Mouse (Mus musculus): ENCODE data around the gene Ubxn1. TPM values are rescaled to one million over a fixed set of nuclear protein-coding genes. Genes with fewer than 3 reads are reported as not detected.

Gene Ubxn1
- total RNA-seq, 2 experiments from 2014 or later: 86.1 to 94.7 TPM

DNA sequence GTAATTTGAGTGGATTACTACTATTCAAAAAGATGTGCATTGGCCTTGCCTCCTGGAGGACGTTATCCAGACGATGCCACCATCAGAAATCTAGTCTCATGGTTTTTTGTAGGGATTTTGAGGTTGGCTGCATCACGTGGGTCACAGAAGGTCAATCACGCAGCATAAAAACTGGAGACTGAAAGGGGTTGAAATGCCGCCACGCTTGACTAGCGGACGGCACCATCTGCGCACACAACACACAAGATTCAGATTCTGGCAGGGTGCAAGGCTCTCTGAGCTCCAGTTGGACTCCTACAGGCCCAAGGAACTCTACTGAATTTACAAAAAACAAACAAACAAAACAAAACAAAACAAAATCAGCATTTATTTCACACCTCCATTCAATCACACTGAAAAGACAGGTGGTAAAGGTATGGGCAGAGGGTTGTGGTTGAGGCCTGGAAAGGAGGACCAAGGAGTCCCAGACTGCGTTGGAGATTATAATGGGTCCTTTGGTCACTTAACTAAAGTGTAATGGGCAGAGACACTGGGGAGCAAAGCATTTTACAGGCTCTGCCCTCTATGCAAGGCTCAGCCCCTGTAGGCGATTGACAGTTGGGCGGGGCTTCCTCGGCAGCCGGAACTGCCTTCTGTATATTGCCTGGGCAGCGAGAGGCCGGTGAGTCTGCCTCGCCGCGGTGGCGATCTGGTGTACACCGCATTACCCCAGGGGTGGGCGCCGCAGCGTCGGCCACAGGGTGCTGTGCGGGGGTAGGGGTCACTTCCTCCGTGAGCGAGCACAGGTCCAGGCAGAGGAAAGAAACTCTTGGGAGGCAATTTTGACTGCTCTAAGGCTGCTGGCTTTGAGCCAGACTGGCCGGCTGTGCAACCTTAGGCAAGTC, 31.1 kb upstream of the Ubxn1 start:
- intact Hi-C loops (cut with DNase I): loop anchor here (5.0 kb wide), 4 partner anchors 47 to 272 kb away; partner anchors contain the start of genes 1810009A15Rik, Gm49416 and Mta2

DNA sequence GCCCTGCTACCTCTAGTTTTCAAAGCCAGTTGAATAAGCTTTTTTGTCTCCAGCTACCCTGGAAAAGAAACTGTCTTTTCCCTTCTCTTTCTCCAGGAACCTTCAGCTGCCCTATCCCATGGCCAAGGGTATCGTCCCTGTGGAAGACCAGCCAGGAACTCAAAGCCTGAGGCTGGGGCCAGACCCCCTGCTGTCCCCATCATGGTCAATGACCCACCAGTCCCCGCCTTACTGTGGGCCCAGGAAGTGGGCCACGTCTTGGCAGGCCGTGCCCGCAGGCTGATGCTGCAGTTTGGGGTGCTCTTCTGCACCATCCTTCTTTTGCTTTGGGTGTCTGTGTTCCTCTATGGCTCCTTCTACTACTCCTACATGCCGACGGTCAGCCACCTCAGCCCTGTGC, 30.3 kb upstream of the Ubxn1 start:
- no peak for TF ChIP-seq CTCF (IDR thresholded peaks at IDR 0.05)
- intact Hi-C loops (cut with DNase I): loop anchor here (5.0 kb wide), 4 partner anchors 46 to 271 kb away; partner anchors contain the start of genes 1810009A15Rik, Gm49416 and Mta2
- DNase-seq (ENCODE audit: extremely low spot score in 1 of 2, low spot score in 2 of 2): no peak
- Histone ChIP-seq H3K4me3 (peak overlapping the region; percentile 82), H3K27ac (peak overlapping the region; percentile 98; the same call in 1 of the 2 replicates)

More for the DNA sequence above, 31.1 kb upstream of the Ubxn1 start:
- no peak; the same call in 1 of the 2 replicates for TF ChIP-seq CTCF (IDR thresholded peaks at IDR 0.05)
- Histone ChIP-seq H3K27ac (peak overlapping the region; percentile 98), H3K4me3 (peak overlapping the region; percentile 82)
- DNase-seq (ENCODE audit: extremely low spot score in 1 of 2, low spot score in 2 of 2): peak; percentile 74 to 77

DNA sequence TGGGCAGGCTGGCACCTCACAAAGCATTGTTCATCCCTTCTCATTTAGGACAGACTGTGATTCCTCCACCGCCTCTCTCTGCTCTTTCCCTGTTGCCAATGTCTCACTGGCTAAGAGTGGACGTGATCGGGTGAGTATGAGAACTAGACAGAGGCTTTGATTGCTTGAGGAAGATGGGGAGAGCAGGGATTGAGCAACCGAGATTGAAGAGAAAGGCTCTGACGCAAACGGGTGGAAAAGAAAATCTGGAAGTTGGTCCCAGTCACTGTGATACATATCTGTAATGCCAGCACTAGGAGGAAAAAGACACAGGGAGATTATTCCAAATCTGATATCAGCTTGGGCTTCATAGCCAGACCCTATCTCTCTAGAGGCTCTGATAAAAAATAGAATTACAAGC, 28.3 kb upstream of the Ubxn1 start:
- intact Hi-C loops (cut with DNase I): loop anchor here (5.0 kb wide), 4 partner anchors 44 to 269 kb away; partner anchors contain the start of genes 1810009A15Rik, Gm49416 and Mta2
- Histone ChIP-seq H3K4me3 (no peak overlapping the region), H3K27ac (no peak overlapping the region)
- TF ChIP-seq CTCF (IDR thresholded peaks at IDR 0.05): no peak
- no peak for DNase-seq (ENCODE audit: extremely low spot score in 1 of 2, low spot score in 2 of 2)

DNA sequence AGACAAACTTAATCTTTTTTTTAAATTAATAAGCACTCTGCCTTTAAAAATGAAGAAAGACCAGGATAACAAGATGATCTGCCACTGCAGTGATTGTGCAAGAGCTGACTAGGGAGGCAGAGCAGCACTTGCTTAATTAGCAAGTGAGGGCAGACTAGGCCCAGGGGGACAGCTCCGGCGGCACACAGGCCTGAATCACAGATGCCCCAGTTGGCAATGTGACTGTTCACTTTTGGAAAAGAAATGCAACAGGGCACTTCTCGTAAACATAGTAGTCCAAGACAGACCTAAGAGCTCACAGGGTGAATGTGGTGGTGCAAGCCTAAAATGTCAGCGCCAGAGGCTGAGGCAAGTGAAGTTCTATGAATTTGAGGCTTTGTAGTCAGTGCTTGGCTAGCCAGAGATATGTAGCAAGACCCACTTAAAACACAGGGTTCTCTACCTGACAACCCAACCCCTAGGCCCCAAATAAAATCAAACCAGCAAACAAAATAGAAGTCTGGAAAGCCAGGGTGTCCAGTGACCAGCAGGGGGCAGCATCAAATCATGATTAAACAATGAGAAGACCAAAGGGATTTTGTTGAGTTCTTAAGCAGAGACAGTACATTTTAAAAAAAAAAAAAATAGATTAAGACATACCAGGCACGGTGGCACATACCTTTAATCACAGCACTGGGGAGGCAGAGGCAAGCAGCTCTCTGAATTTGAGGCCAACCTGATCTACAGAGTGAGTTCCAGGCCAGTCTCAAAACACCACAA, 26.7 kb upstream of the Ubxn1 start:
- peak; percentile 60 to 81 for DNase-seq (ENCODE audit: extremely low spot score in 1 of 2, low spot score in 2 of 2)
- no peak overlapping the region for H3K27ac ChIP-seq
- intact Hi-C loops (cut with DNase I): loop anchor here (5.0 kb wide), 4 partner anchors 43 to 268 kb away; partner anchors contain the start of genes 1810009A15Rik, Gm49416 and Mta2
- peak; percentile 81 for TF ChIP-seq CTCF (IDR thresholded peaks at IDR 0.05)
- H3K4me3 ChIP-seq: no peak overlapping the region

DNA sequence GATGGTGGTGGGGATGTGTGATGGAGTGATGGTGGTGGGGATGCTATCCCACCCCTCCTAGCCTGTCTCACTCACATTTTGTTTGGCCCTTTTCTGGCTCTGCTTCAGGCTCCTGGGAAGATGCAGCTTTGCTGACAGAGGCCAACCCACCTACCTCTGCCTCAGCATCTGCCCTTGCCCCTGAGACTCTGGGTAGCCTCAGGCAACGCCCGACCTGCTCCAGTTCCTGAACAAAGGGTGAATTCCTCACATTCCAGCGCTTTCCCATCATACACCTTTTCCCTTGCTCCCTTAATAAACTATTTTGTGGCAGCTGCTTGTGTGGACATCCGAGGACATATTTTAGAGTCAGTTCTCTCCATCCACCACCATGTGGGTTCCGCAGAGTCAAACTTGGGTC, 22.9 kb upstream of the Ubxn1 start:
- Histone ChIP-seq H3K27ac (no peak overlapping the region), H3K4me3 (no peak overlapping the region)
- no peak for TF ChIP-seq CTCF (IDR thresholded peaks at IDR 0.05)
- intact Hi-C loops (cut with DNase I): no loop called here
- DNase-seq (ENCODE audit: extremely low spot score in 1 of 2, low spot score in 2 of 2): no peak

DNA sequence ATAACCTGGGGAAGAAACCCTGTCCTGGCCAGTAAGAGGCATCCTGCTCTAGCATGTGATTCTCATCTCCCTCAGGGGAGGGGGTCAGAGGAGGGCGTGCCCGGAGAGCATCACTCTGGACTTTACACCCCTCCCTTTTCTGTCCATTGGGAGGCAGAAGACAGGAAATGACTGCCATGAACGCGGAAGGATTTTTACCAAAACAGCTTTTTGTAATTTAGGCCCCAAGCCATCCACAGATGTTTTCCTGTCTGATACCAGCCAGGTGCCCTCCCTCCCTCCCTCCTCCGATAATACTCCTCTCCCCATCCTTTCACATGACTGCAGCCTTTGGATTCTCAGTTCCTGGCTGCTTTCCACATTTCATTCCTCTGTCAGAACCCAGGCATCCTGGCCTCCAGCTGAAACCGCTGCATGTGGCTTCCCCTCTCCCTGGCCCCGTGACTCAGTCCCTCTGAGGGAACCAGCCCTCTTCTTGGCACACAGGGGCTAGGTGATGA, 20.8 kb upstream of the Ubxn1 start, which contains the start of gene Lrrn4cl:
Gene Lrrn4cl, plus strand, starts transcription at position 367 of the 500 bp plus-strand sequence.
- no peak for DNase-seq (ENCODE audit: extremely low spot score in 1 of 2, low spot score in 2 of 2)
- peak within 1 kb of the TSS; percentile 26; the same call in 1 of the 2 replicates for H3K27ac ChIP-seq
- intact Hi-C loops (cut with DNase I): no loop called here
- no peak for TF ChIP-seq CTCF (IDR thresholded peaks at IDR 0.05)
- no peak within 1 kb of the TSS for H3K4me3 ChIP-seq

DNA sequence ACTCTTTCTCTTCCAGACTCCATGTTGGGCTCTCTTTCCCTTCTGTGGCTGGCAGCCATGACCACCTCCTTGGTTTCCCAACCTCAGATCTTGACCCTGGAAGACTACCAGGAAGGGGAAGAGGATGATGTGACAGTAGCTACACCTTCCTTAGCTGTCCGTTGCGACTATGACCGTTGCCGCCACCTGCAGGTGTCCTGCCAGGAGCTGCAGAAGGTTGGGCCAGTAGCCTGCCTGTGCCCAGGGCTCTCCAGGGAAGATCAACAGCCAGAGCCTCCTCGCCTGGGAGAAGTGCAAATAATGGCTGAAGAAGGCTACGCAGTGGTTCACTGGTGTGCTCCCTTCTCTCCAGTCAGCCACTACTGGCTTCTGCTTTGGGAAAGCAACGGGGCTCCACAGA, 19.7 kb upstream of the Ubxn1 start:
- TF ChIP-seq CTCF (IDR thresholded peaks at IDR 0.05): no peak
- Histone ChIP-seq H3K27ac (peak overlapping the region; percentile 75), H3K4me3 (no peak overlapping the region)
- intact Hi-C loops (cut with DNase I): no loop called here
- DNase-seq (ENCODE audit: extremely low spot score in 1 of 2, low spot score in 2 of 2): no peak

DNA sequence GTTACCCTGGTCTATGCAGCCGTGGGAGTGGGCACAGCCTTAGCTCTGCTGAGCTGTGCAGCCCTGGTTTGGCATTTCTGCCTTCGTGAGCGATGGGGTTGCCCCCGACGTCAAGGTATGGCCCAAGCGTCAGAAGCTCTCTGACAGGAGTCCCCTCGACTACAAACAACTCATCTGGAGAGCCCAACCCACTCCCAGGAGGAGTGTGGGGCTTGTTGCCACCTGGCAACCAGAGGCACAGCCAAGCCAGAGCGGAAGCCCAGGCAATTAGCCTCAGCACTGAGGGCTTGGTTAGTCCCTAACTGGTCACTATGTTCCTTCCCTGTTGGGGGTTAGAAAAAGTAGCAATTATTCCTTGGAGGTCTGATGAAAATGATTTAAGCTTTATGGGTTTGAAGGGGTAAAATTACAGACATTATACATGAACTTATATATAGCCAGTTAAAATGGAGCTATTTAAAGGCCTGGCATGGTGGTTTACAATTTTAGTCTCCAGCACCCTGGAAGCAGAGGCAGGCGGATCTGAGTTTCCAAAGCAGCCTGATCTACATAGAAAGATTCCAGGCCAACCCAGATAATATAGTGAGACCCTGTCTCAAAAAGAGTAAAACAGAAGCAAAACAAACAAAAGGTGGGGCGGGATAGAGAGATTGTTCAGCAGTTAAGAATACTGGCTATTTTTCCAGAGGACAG, 18.9 kb upstream of the Ubxn1 start:
- no peak for DNase-seq (ENCODE audit: extremely low spot score in 1 of 2, low spot score in 2 of 2)
- intact Hi-C loops (cut with DNase I): no loop called here
- H3K4me3 ChIP-seq: no peak overlapping the region
- peak overlapping the region; percentile 75 for H3K27ac ChIP-seq
- no peak for TF ChIP-seq CTCF (IDR thresholded peaks at IDR 0.05)

DNA sequence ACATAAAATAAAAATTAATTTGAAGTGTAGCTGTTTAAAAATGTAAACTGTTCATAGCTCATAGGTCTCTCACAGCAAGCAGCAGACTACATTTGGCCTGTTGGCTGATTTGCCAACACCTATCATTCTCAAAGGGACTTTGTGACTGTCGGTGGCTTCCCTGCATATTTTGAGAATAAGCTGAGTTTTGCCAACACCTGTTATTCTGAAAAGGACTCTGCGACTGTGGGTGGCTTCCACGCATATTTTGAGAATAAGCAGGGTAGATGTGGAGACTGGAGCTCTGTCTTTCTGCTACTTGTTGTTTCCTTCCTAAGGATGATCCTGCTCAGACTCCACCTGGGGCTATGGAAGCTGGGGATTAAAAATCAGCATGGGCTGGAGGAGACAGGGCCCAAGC, 18.2 kb upstream of the Ubxn1 start:
- H3K27ac ChIP-seq: peak overlapping the region; percentile 42; the same call in 1 of the 2 replicates
- H3K4me3 ChIP-seq: no peak overlapping the region
- intact Hi-C loops (cut with DNase I): no loop called here
- DNase-seq (ENCODE audit: extremely low spot score in 1 of 2, low spot score in 2 of 2): no peak
- TF ChIP-seq CTCF (IDR thresholded peaks at IDR 0.05): no peak

DNA sequence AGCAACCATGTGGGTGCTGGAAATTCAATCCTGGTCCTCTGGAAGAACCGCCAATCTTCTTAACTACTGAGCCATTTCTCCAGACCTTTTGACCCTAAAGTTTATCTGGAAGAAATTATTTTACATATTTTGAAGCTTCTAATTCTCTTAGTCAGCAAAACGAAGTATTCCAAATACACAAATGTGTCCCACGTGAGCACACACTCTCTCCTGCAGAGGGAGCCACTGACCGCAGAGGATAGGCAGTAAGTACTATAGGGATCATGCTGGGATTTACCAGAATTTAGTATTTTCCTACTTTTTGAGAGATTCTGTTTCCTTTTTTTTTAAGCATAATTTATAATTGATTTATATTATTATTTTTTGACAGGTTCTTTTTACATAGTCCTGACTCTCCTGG, 13.6 kb upstream of the Ubxn1 start:
- peak; percentile 73 for TF ChIP-seq CTCF (IDR thresholded peaks at IDR 0.05)
- Histone ChIP-seq H3K4me3 (no peak overlapping the region), H3K27ac (no peak overlapping the region)
- DNase-seq (ENCODE audit: extremely low spot score in 1 of 2, low spot score in 2 of 2): no peak
- intact Hi-C loops (cut with DNase I): loop anchor here (5.0 kb wide), 1 partner anchor 255 kb away; no protein-coding TSS in a partner anchor

DNA sequence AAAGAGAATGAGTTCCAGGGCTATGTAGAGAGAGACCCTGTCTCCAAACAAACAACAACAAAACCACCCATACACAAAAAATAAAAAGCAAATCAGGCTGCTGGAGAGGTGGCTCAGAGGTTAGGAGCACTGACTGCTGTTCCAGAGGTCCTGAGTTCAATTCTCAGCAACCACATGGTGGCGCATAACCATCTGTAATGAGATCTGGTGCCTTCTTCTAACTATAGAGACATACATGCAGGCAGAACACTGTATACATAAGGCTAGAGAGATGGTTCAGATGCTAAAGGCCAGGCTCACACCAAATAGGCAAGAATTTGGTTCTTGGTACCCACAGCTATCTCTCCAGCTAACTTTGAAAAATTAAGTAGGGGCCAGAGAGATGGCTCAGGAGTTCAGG, 12.3 kb upstream of the Ubxn1 start:
- no peak for DNase-seq (ENCODE audit: extremely low spot score in 1 of 2, low spot score in 2 of 2)
- intact Hi-C loops (cut with DNase I): loop anchor here (5.0 kb wide), 1 partner anchor 253 kb away; no protein-coding TSS in a partner anchor
- TF ChIP-seq CTCF (IDR thresholded peaks at IDR 0.05): peak; percentile 47
- no peak overlapping the region for H3K4me3 ChIP-seq
- H3K27ac ChIP-seq: no peak overlapping the region

Measured in left cerebral cortex, adult 2 months (tissue).